Mouse (Mus musculus) kidney, adult 2 months (tissue): ENCODE measurements around the gene Gm7233.
"Not testable (repeated sequence)": the region's sequence is repeated elsewhere in the genome, so short reads cannot be mapped to it uniquely, and the experiment has no call there.

ENCODE experiments used
- CTCF ChIP-seq: fragments of 200-500 bp; conservative IDR thresholded peaks from 2 replicates; pipeline ENCODE4 v1.5.1; 2011; ENCODE audit warnings: low read depth, mild to moderate bottlenecking, control low read depth, low read length, moderate library complexity, mixed read lengths; ENCODE audit not compliant: insufficient read depth, insufficient read length
- POLR2A ChIP-seq: fragments of 200-500 bp; IDR thresholded peaks from one replicate; pipeline ENCODE4 v1.6.1; 2011; ENCODE audit warnings: low read depth, low read length, control low read depth

GRCm38 (mm10) chr14:43167942-43168341, 11.7 kb upstream of the Gm7233 start:
- not testable (repeated sequence) for TF ChIP-seq POLR2A, CTCF
